Mouse (Mus musculus) naive thymus-derived CD4-positive, alpha-beta T cell, adult 2 months (primary cell): ENCODE data around the gene Med21.

ENCODE experiments used
- DNase-seq: peaks from one replicate; pipeline ENCODE4 v3.0.0-alpha.2; 2011; ENCODE audit warnings: low read depth

Med21 gene

GRCm38 (mm10) chr6:146678136-146679070, 36.1 kb downstream of the Med21 start:
- DNase-seq, result no peak

GRCm38 (mm10) chr6:146683881-146684280, 41.5 kb downstream of the Med21 start:
- no peak for DNase-seq

GRCm38 (mm10) chr6:146685781-146686308, 43.5 kb downstream of the Med21 start:
- peak; percentile 19 for DNase-seq

GRCm38 (mm10) chr6:146686463-146687196, 44.3 kb downstream of the Med21 start:
- DNase-seq, result no peak

- no peak for DNase-seq
These were observed 45.7 kb downstream of the Med21 start for GRCm38 (mm10) chr6:146688010-146688409.

- no peak for DNase-seq
These were observed 46.5 kb downstream of the Med21 start for GRCm38 (mm10) chr6:146688861-146689260.

GRCm38 (mm10) chr6:146697767-146698166, 55.4 kb downstream of the Med21 start:
- DNase-seq, result no peak

GRCm38 (mm10) chr6:146698376-146698775, 56.0 kb downstream of the Med21 start:
- DNase-seq, result no peak
